Mouse (Mus musculus): ENCODE data around the gene Fmnl1. TPM values are rescaled to one million over a fixed set of nuclear protein-coding genes. Genes with fewer than 3 reads are reported as not detected.

The Fmnl1 gene
- 3.0 and 3.9 TPM in 2 replicates for polyA plus RNA-seq (2015; fragmentation: Nextera tagmentation; extraction: Ambion mirVana)

GRCm38 (mm10) chr11:103170494-103171285 lies at the start of gene Fmnl1:
Fmnl1 (plus strand) TSS chr11:103171107.

GRCm38 (mm10) chr11:103131701-103132575 lies 39.0 kb upstream of the Fmnl1 start, which contains the start of gene Hexim2:
Hexim2 (plus strand) TSS chr11:103132429.

GRCm38 (mm10) chr11:103208458-103208857 lies 37.6 kb downstream of the Fmnl1 start, which contains the start of gene 1700023F06Rik:
1700023F06Rik (minus strand) TSS chr11:103208558.

GRCm38 (mm10) chr11:103217790-103218516 lies 47.0 kb downstream of the Fmnl1 start, which contains the start of gene Spata32:
Spata32 (minus strand) TSS chr11:103218432.

Other genes starting within 250 kb of the Fmnl1 start
- 1.4 and 1.5 TPM in 2 replicates for gene Kif18b, start 246.0 kb upstream of the Fmnl1 start, polyA plus RNA-seq (2015; fragmentation: Nextera tagmentation; extraction: Ambion mirVana)
- gene C1ql1, start 224.4 kb upstream of the Fmnl1 start, polyA plus RNA-seq (2015; fragmentation: Nextera tagmentation; extraction: Ambion mirVana) = 20.6 and 30.6 TPM in 2 replicates
- gene Nmt1, start 142.9 kb upstream of the Fmnl1 start, polyA plus RNA-seq (2015; fragmentation: Nextera tagmentation; extraction: Ambion mirVana) = 40.0 and 56.0 TPM in 2 replicates
- 84.8 and 99.7 TPM in 2 replicates for gene Dcakd, start 142.8 kb upstream of the Fmnl1 start, polyA plus RNA-seq (2015; fragmentation: Nextera tagmentation; extraction: Ambion mirVana)
- gene Plcd3, start 69.4 kb upstream of the Fmnl1 start, polyA plus RNA-seq (2015; fragmentation: Nextera tagmentation; extraction: Ambion mirVana) = 3.5 and 4.9 TPM in 2 replicates
- gene Acbd4, start 69.4 kb upstream of the Fmnl1 start, polyA plus RNA-seq (2015; fragmentation: Nextera tagmentation; extraction: Ambion mirVana) = 34.4 and 53.2 TPM in 2 replicates
- 6.0 and 6.6 TPM in 2 replicates for gene Hexim1, start 54.9 kb upstream of the Fmnl1 start, polyA plus RNA-seq (2015; fragmentation: Nextera tagmentation; extraction: Ambion mirVana)
- 10.0 and 11.4 TPM in 2 replicates for gene Hexim2, start 38.7 kb upstream of the Fmnl1 start, polyA plus RNA-seq (2015; fragmentation: Nextera tagmentation; extraction: Ambion mirVana)
- gene 1700023F06Rik, start 37.5 kb downstream of the Fmnl1 start, polyA plus RNA-seq (2015; fragmentation: Nextera tagmentation; extraction: Ambion mirVana) = 0.36 and 0.47 TPM in 2 replicates
- gene Spata32, start 47.3 kb downstream of the Fmnl1 start, polyA plus RNA-seq (2015; fragmentation: Nextera tagmentation; extraction: Ambion mirVana) = not detected in 2 replicates
- gene Map3k14, start 96.4 kb downstream of the Fmnl1 start, polyA plus RNA-seq (2015; fragmentation: Nextera tagmentation; extraction: Ambion mirVana) = 2.4 and 2.6 TPM in 2 replicates
- 4.6 and 6.3 TPM in 2 replicates for gene Arhgap27, start 192.6 kb downstream of the Fmnl1 start, polyA plus RNA-seq (2015; fragmentation: Nextera tagmentation; extraction: Ambion mirVana)
- 4.1 and 4.9 TPM in 2 replicates for gene Plekhm1, start 241.6 kb downstream of the Fmnl1 start, polyA plus RNA-seq (2015; fragmentation: Nextera tagmentation; extraction: Ambion mirVana)